Mouse (Mus musculus): ENCODE results near the gene Nrgn.

DNA sequence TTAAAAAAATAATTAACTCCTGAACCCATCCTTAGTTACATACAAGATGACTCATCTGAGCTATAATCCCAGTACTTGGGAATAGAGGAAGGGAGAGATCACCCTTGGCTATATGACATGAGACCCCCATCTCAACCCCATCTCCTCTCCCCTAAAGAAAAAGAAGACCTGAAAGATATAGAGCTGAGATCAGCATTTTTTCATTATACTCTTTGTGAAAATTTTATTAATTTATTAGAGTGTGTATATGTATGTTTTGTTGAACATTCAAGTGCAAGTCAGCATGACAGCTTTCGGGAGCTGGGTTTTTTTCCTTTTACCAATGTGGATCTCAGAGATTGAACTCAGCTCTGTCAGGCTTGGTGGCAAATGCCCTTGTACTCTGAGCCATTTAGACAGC, 51.5 kb downstream of the Nrgn start:
- no peak for TF ChIP-seq CTCF (IDR thresholded peaks at IDR 0.05; ENCODE audit: insufficient read depth, low read length)
- TF ChIP-seq POLR2A (IDR thresholded peaks at IDR 0.05; ENCODE audit: borderline replicate concordance, extremely low read depth, low read depth, low read length) = no peak

Data from lung, adult 2 months (tissue).